ENCODE assay signal across 31 mouse cellular contexts in genomic region chr7:57760466-57760865, GRCm38 (mm10).
"Had no signal": no experiment of that assay in that cellular context is flagged by ENCODE, and none has a peak within 500 bp of the region (broad histone marks: within the 10 kb centered on the region; RNA-seq: fewer than 3 reads in every experiment).

No protein-coding gene starts in this region.

- H3K4me3 ChIP-seq: limb, embryonic 10.5 days; limb, embryonic 12.5 days; limb, embryonic 13.5 days; limb, embryonic 15.5 days; liver, embryonic 12.5 days; liver, embryonic 13.5 days; liver, embryonic 15.5 days; lung, embryonic 15.5 days; megakaryocyte, embryonic 14.5 days; midbrain, embryonic 10.5 days; midbrain, embryonic 12.5 days; midbrain, embryonic 13.5 days; midbrain, embryonic 15.5 days; myocyte; neural tube, embryonic 12.5 days; neural tube, embryonic 13.5 days had no signal

- DNase-seq: left cerebral cortex, postnatal 4 days; liver; liver, embryonic 13.5 days; liver, postnatal 0 days; lung, adult 18-20 months; lung, adult 2 months; lung, embryonic 14.5 days; lung, postnatal 10 days; lung, postnatal 14 days; lung, postnatal 36 days; lung, postnatal 4 days; midbrain, embryonic 14.5 days had no signal

- H3K27ac ChIP-seq: limb, embryonic 10.5 days; limb, embryonic 12.5 days; limb, embryonic 13.5 days; limb, embryonic 15.5 days; liver, embryonic 12.5 days; liver, embryonic 13.5 days; liver, embryonic 14.5 days; liver, embryonic 15.5 days; lung, embryonic 15.5 days; macrophage; midbrain, embryonic 10.5 days; midbrain, embryonic 12.5 days; midbrain, embryonic 13.5 days; midbrain, embryonic 15.5 days; neural tube, embryonic 12.5 days; neural tube, embryonic 13.5 days had no signal

- ATAC-seq: liver, embryonic 12.5 days; liver, postnatal 0 days; lung, postnatal 0 days; midbrain, embryonic 13.5 days; midbrain, embryonic 15.5 days; midbrain, embryonic 16.5 days had no signal
